Mouse (Mus musculus) heart, adult 2 months (tissue): ENCODE results near the gene Asic2. TPM values are rescaled to one million over a fixed set of nuclear protein-coding genes. Genes with fewer than 3 reads are reported as not detected.
A peak's percentile ranks its signal among the peaks of the same experiment; 100 is the strongest.

ENCODE experiments used
- DNase-seq, 2 experiments: peaks; one replicate each; pipeline ENCODE4 v3.0.0; 2021
- H3K27ac ChIP-seq: fragments of 200-600 bp; 2 replicates; pipeline ENCODE4 v1.8.1; 2022
- H3K27me3 ChIP-seq: fragments of 200-500 bp; 2 replicates; pipeline ENCODE4 v1.6.1; 2012; ENCODE audit warnings: mild to moderate bottlenecking, low read length, inconsistent platforms, mixed read lengths; ENCODE audit not compliant: control insufficient read depth, insufficient read depth
- H3K36me3 ChIP-seq: fragments of 200-500 bp; 2 replicates; pipeline ENCODE4 v1.6.1; 2012; ENCODE audit warnings: low read length, inconsistent platforms; ENCODE audit not compliant: control insufficient read depth, insufficient read depth
- H3K4me1 ChIP-seq: fragments of 200-500 bp; 2 replicates; pipeline ENCODE4 v1.6.1; 2011; ENCODE audit warnings: low read length; ENCODE audit not compliant: control insufficient read depth, insufficient read depth
- H3K4me3 ChIP-seq: fragments of 200-600 bp; 2 replicates; pipeline ENCODE4 v1.8.1; 2022
- H3K79me2 ChIP-seq: fragments of 200-500 bp; replicated peaks from 2 replicates; pipeline ENCODE4 v1.6.1; 2012; ENCODE audit warnings: mild to moderate bottlenecking, inconsistent platforms, low read length, moderate library complexity, mixed read lengths; ENCODE audit not compliant: control insufficient read depth, insufficient read depth
- H3K9ac ChIP-seq: fragments of 200-500 bp; 2 replicates; pipeline ENCODE4 v1.6.1; 2012; ENCODE audit warnings: low read depth, mild to moderate bottlenecking, control low read depth, inconsistent platforms, low read length, mixed read lengths
- CTCF ChIP-seq: fragments of 200-600 bp; IDR thresholded peaks from 2 replicates; pipeline ENCODE4 v1.8.1; 2022; ENCODE audit warnings: antibody characterized with exemption, mild to moderate bottlenecking, moderate library complexity
- EP300 ChIP-seq: fragments of 200-500 bp; IDR thresholded peaks from 2 replicates; pipeline ENCODE4 v1.6.1; 2011; ENCODE audit warnings: low read depth, low read length, control low read depth; ENCODE audit not compliant: insufficient read depth
- POLR2A ChIP-seq: fragments of 200-500 bp; IDR thresholded peaks from 2 replicates; pipeline ENCODE4 v1.6.1; 2011; ENCODE audit warnings: mild to moderate bottlenecking, low read depth, low read length, control low read depth; ENCODE audit not compliant: insufficient read depth
- WGBS: fragments of 180-500 bp; shearing (Covaris S2); methylation state at CpG from one replicate; pipeline ENCODE4 v1.1.7; 2018; 5-methylcytosine and 5-hydroxymethylcytosine counted together
- intact Hi-C: fragments of 180-260 bp; cut with DNase I; formaldehyde crosslinking; loops from one replicate; pipeline ENCODE4 v1.15.1; 2025
- polyA plus RNA-seq: library from polyadenylated mRNA; depleted of rRNA; stranded (reverse); fragments of >200 nt; gene quantifications from 2 replicates; pipeline ENCODE4 v1.2.3, GENCODE M21; 2012
- total RNA-seq, 2 experiments: library from RNA; stranded (reverse); gene quantifications; 2 replicates each; pipeline ENCODE4 v1.2.3; 2021

Gene Asic2
- total and polyA plus RNA-seq, 3 experiments = not detected

DNA sequence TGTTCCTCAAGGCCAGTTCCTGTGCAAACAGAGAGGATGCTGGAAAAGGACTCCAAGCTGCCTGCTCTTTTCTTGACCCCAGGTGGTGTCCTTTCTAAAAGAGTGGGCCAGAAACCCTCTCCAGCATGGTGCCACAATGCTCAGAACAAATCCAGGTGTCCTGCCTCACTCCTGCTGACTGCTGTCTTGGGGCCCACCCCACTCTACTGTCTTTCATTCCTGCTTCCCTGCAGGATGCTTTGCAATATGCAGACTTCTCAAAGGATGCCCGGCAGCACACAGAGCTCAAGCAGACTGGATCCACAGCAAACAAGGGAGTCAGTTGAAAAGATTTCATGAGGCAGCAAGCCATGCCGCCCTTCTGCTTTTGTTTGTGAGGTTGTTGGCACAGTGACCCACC lies 164.7 kb downstream of the Asic2 start:
- Histone ChIP-seq H3K4me3 (no peak overlapping the region), H3K27ac (no peak overlapping the region), H3K36me3 (no peaks in the 10 kb centered on the region), H3K9ac (no peak overlapping the region), H3K4me1 (no peaks in the 10 kb centered on the region), H3K27me3 (no peaks in the 10 kb centered on the region), H3K79me2 (no peaks in the 10 kb centered on the region)
- TF ChIP-seq CTCF = no peak
- no peak for TF ChIP-seq POLR2A
- TF ChIP-seq EP300 = no peak
- intact Hi-C loops = no loop called here
- WGBS = 40% methylated on average over 2 of the region's 2 CpGs
- DNase-seq = no peak

DNA sequence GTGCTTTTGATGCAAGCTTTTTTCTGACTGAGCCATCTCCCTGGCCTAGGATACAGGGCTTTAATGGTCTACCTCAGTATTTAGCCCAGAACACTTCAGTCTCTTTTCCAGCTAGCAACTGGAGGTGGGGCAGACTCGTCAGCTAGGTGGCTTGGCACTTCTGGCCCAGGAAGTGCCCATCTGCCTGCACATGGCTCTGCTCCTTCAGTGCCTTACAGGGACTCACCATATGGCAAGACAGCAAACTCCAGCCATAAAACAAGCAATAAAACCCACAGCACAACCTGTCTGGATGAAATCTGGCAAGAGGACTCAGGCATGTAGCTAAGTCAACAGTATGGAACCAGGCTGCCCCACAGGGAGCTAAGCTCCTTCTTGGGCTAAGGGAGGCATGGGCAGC lies 165.6 kb downstream of the Asic2 start:
- H3K79me2 ChIP-seq = no peaks in the 10 kb centered on the region
- H3K4me1 ChIP-seq = no peaks in the 10 kb centered on the region
- H3K27ac ChIP-seq = no peak overlapping the region
- no peak overlapping the region for H3K4me3 ChIP-seq
- H3K27me3 ChIP-seq = no peaks in the 10 kb centered on the region
- TF ChIP-seq POLR2A = no peak
- TF ChIP-seq CTCF = no peak
- TF ChIP-seq EP300 = no peak
- H3K9ac ChIP-seq = no peak overlapping the region
- no peak for DNase-seq
- intact Hi-C loops = no loop called here
- WGBS = 79% methylated on average over 1 of the region's 1 CpGs
- no peaks in the 10 kb centered on the region for H3K36me3 ChIP-seq

DNA sequence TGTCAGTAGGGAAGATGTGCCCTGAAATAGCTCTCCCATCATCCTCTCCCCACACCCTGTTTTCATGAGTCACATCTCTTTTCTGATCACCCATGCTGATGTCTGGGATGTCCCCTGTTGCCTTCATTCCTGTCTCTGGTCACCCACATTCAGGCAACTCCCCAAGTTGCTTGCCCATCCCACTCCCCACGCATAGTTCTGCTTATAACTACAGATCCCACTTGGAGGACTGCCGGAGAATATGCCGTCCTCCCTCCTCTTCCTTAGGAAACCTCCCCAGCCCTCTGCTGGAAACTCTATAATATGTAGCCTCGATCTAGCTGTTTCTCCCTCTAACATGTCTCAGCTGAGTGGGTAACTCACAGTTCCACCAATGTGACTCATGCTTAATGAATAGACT lies 167.4 kb downstream of the Asic2 start:
- DNase-seq = no peak
- 60% methylated on average over 4 of the region's 4 CpGs for WGBS
- Histone ChIP-seq H3K4me1 (no peaks in the 10 kb centered on the region), H3K27ac (no peak overlapping the region), H3K4me3 (no peak overlapping the region), H3K79me2 (no peaks in the 10 kb centered on the region), H3K9ac (no peak overlapping the region), H3K36me3 (no peaks in the 10 kb centered on the region), H3K27me3 (no peaks in the 10 kb centered on the region)
- TF ChIP-seq CTCF (no peak), POLR2A (no peak), EP300 (no peak)
- intact Hi-C loops = no loop called here

DNA sequence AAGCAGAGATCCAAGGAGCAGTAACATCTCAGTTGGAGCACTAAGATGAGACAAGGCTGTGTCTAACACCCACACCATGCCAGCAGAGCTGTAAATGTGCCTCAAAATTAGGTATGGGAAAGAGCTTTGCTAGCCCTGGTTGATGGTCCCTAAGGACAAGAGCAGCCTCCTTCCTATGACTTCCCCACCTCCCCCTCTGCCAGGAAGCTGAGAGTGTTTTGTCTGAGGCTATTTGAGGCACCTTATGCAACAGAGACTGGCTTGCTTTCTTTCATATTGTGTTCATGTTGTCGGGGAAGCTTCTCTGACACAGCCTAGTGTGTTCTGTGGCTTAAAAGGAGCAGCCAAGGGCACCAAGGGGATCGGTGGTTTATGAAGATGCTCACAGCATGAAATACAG lies 174.7 kb downstream of the Asic2 start:
- intact Hi-C loops = no loop called here
- Histone ChIP-seq H3K27me3 (no peaks in the 10 kb centered on the region), H3K4me3 (no peak overlapping the region), H3K4me1 (no peaks in the 10 kb centered on the region), H3K79me2 (no peaks in the 10 kb centered on the region), H3K9ac (no peak overlapping the region), H3K36me3 (no peaks in the 10 kb centered on the region), H3K27ac (no peak overlapping the region)
- DNase-seq = no peak
- 54% methylated on average over 2 of the region's 2 CpGs for WGBS
- no peak for TF ChIP-seq CTCF
- no peak for TF ChIP-seq POLR2A
- no peak for TF ChIP-seq EP300

DNA sequence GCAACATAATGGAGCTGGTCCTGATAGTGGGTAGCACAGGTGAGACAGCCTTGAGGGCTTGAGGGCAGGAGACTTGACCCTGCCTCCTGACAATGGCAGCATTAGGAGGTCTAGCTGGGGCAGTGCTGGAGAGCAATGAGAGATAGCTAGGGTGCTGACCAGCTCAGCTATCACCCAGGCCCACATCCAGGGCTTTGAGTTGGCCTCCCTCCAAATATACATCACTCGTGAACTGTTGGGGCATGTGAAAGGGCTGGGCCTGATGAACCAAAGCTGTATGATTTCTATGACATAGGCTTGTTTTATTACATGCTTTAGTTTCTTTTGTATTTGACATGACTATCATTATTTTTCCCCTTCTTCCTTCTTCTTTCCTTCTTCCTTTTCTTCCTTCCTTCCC lies 176.7 kb downstream of the Asic2 start:
- Histone ChIP-seq H3K79me2 (no peaks in the 10 kb centered on the region), H3K36me3 (no peaks in the 10 kb centered on the region), H3K27ac (no peak overlapping the region), H3K27me3 (no peaks in the 10 kb centered on the region), H3K9ac (no peak overlapping the region), H3K4me3 (no peak overlapping the region), H3K4me1 (no peaks in the 10 kb centered on the region)
- TF ChIP-seq CTCF = no peak
- intact Hi-C loops = no loop called here
- 9% methylated on average over 1 of the region's 1 CpGs for WGBS
- no peak for DNase-seq

DNA sequence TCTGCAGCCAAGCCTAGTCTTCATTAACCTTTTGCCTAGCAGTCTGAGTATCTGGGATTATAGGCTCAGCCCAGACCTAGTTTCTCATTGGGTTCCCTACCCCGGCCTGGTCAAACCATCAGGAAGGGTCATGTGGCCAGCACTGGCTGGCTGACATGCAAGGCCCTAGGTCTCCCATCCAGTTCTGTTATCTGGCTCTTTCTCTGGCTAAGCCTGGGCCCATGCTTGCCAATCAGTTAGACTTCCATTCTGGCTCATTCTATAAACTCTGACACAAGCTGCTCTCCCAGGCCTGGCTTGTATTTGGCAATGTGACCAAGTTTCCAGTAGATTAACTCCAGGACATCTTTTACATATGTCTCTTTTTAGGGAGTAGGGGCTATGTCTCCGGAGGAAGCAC lies 187.7 kb downstream of the Asic2 start:
- TF ChIP-seq EP300 = no peak
- no peak for TF ChIP-seq CTCF
- no peak for TF ChIP-seq POLR2A
- Histone ChIP-seq H3K4me1 (peaks cover 4% of the 10 kb centered on the region), H3K27me3 (no peaks in the 10 kb centered on the region), H3K79me2 (no peaks in the 10 kb centered on the region), H3K36me3 (no peaks in the 10 kb centered on the region), H3K4me3 (no peak overlapping the region), H3K27ac (no peak overlapping the region), H3K9ac (no peak overlapping the region)
- intact Hi-C loops = no loop called here
- DNase-seq = peak; percentile 33 to 73
- WGBS = 44% methylated on average over 2 of the region's 2 CpGs
